ENCODE assay signal across 14 mouse cellular contexts in the genomic region with DNA sequence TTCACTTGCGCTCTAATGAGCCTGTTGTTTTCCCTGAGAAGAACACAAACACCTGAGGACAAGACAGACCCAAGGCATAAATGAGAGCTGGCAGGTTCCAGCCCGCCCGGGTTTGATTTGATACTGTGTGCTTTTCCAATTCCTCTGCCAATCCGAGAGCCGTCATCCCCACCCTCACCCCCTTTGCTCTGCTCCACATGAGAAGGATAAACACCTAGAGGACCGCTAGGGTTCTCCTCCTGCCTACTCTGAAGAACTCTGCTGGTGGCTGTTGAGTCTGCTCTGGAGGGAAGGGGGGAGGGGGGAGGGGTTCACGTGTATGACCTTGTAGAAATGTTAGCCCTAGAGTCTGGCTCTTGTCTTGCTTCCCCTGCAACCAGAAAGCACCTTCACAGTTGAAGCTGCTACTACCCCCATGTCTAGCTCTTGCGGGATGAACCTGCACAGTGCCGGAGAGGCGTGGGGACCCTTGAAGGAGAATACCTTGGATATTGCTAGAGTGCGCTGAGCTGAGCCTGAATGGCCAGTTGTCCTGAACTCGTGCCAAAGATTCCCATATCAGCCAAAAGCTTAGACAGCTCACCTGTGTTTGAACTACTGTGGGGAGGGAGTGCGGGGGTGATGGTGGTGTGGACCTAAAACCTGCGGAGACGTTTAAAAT.
DNase-seq lines count a peak whose midpoint lies in the region; ATAC-seq and TF ChIP-seq lines count a peak whose summit lies in the region.
"Had no signal": no experiment of that assay in that cellular context is flagged by ENCODE, and none has a peak within 500 bp of the region (broad histone marks: within the 10 kb centered on the region; RNA-seq: fewer than 3 reads in every experiment).

No protein-coding gene starts in this region.

- peaks cover 41% of the 10 kb centered on the region for H3K4me1 ChIP-seq in forebrain, embryonic 12.5 days
- H3K4me1 ChIP-seq in midbrain, embryonic 14.5 days (ENCODE audit: control insufficient read depth, insufficient read depth, low read length), result peaks cover 35% of the 10 kb centered on the region
- H3K4me1 ChIP-seq: stomach, embryonic 15.5 days had no signal

- no peaks in the 10 kb centered on the region for H3K9me3 ChIP-seq in forebrain, embryonic 12.5 days
- no peaks in the 10 kb centered on the region for H3K9me3 ChIP-seq in midbrain, embryonic 14.5 days (ENCODE audit: control insufficient read depth, low read length)
- H3K9me3 ChIP-seq: heart, embryonic 10.5 days; stomach, embryonic 15.5 days had no signal

- peaks cover 22% of the 10 kb centered on the region for H3K27me3 ChIP-seq in forebrain, embryonic 12.5 days
- no peaks in the 10 kb centered on the region for H3K27me3 ChIP-seq in midbrain, embryonic 14.5 days (ENCODE audit: control insufficient read depth, insufficient read depth, low read length)
- H3K27me3 ChIP-seq: stomach, embryonic 15.5 days had no signal

- peak overlapping the region; percentile 19; the same call in 1 of the 2 replicates for H3K27ac ChIP-seq in left cerebral cortex, adult 2 months
- H3K27ac ChIP-seq in forebrain, embryonic 12.5 days, result peak overlapping the region; percentile 44
- peak overlapping the region; percentile 46 for H3K27ac ChIP-seq in midbrain, embryonic 14.5 days (replicated peaks; ENCODE audit: low read depth, low read length)
- H3K27ac ChIP-seq: heart, embryonic 10.5 days; kidney, postnatal 0 days; stomach, embryonic 15.5 days had no signal

- no peak overlapping the region for H3K9ac ChIP-seq in forebrain, embryonic 12.5 days
- no peak overlapping the region for H3K9ac ChIP-seq in midbrain, embryonic 14.5 days (replicated peaks; ENCODE audit: low read length)
- H3K9ac ChIP-seq: stomach, embryonic 15.5 days had no signal

- intact Hi-C loops in left cerebral cortex, adult 2 months (cut with DNase I), result loop anchor here (5.0 to 10.0 kb wide), 2 partner anchors 54 to 249 kb away; no protein-coding TSS in a partner anchor
- intact Hi-C loops in left cerebral cortex, postnatal 36 days (cut with DNase I), result no loop called here

- no peak for TF ChIP-seq CTCF in left cerebral cortex, adult 2 months (IDR thresholded peaks at IDR 0.05)

- no peaks in the 10 kb centered on the region for H3K36me3 ChIP-seq in forebrain, embryonic 12.5 days (replicated peaks)
- H3K36me3 ChIP-seq in midbrain, embryonic 14.5 days (ENCODE audit: control insufficient read depth, insufficient read depth, low read length), result no peaks in the 10 kb centered on the region
- H3K36me3 ChIP-seq: heart, embryonic 10.5 days; stomach, embryonic 15.5 days had no signal

- no peak overlapping the region for H3K4me3 ChIP-seq in left cerebral cortex, adult 2 months
- no peak overlapping the region for H3K4me3 ChIP-seq in forebrain, embryonic 12.5 days (replicated peaks)
- H3K4me3 ChIP-seq in midbrain, embryonic 14.5 days (replicated peaks; ENCODE audit: low read depth, low read length), result no peak overlapping the region
- H3K4me3 ChIP-seq: heart, embryonic 10.5 days; myocyte; stomach, embryonic 15.5 days had no signal

- ATAC-seq in forebrain, embryonic 12.5 days (ENCODE audit: low FRiP score), result peak; percentile 65
- peak; percentile 40; the same call in 1 of the 2 replicates for ATAC-seq in midbrain, embryonic 14.5 days (ENCODE audit: low FRiP score, low TSS enrichment)

- WGBS in forebrain, embryonic 12.5 days, result 31% methylated on average over 15 of the region's 15 CpGs
- 40% methylated on average over 15 of the region's 15 CpGs for WGBS in midbrain, embryonic 14.5 days

- peak; percentile 14 to 18 for DNase-seq in cerebellum, postnatal 25 days
- no peak for DNase-seq in cerebellum, adult 9-11 months
- peak in 1 of 2 experiments; percentile 21 for DNase-seq in left cerebral cortex, adult 2 months (ENCODE audit: extremely low spot score in 1 of 2, low spot score in 2 of 2)
- no peak for DNase-seq in left cerebral cortex, postnatal 36 days (ENCODE audit: low spot score in 2 of 2)
- DNase-seq in midbrain, embryonic 14.5 days, result no peak
- no peak for DNase-seq in thymus, postnatal 0 days (ENCODE audit: low spot score)
- DNase-seq in left cerebral cortex, adult 18-20 months (ENCODE audit: low spot score in 2 of 2), result no peak
- DNase-seq: lung, adult 2 months; right cerebral cortex, postnatal 25 days had no signal

- H3K4me2 ChIP-seq in forebrain, embryonic 12.5 days, result peak overlapping the region; percentile 32
- H3K4me2 ChIP-seq in midbrain, embryonic 14.5 days (ENCODE audit: low read length), result no peak overlapping the region
- H3K4me2 ChIP-seq: stomach, embryonic 15.5 days had no signal

Comparison
In these comparisons a context has a peak if more than half of its experiments do, and no peak if none do; other contexts are left out.
1. DNase-seq: peak in cerebellum, postnatal 25 days (2 of 2); none in cerebellum, adult 9-11 months (single experiment), left cerebral cortex, postnatal 36 days (0 of 2), midbrain, embryonic 14.5 days (single experiment), thymus, postnatal 0 days (single experiment) and left cerebral cortex, adult 18-20 months (0 of 2).
2. Peak in every context shown above with its lines, with median percentiles within 50 percentile points of each other: H3K27ac ChIP-seq.